Mouse (Mus musculus) spleen, postnatal 4 days (tissue): ENCODE data around the gene Ppfibp1.
A peak's percentile ranks its signal among the peaks of the same experiment; 100 is the strongest.

ENCODE experiments used
- DNase-seq, 2 experiments: peaks; one replicate each; pipeline ENCODE4 v3.0.0; 2022; ENCODE audit warnings: low spot score in 2 of 2

Gene Ppfibp1

GRCm38 (mm10) chr6:146913489-146914198, 25.4 kb downstream of the Ppfibp1 start:
- no peak for DNase-seq

DNA sequence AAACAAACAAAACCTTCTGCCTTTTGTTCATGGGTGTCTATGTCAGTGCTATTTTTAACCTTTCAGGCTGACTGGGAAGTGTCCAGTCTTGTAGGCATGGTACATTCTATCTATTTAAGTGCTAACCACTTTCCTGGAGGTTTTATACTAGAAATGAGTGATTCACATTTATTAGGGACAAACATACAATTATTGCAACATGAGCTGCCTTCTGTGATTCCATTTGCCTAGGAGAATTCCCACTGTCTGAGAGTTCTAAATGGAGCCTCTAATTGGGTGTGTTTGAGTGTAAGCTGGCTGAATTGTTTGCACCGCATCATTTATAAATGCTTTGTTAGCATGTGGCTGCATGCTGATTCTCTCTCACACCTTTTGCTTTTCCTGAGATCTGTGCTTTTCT, 27.5 kb downstream of the Ppfibp1 start:
- DNase-seq = no peak

- no peak for DNase-seq
Observed at GRCm38 (mm10) chr6:146917396-146917795, 29.1 kb downstream of the Ppfibp1 start.

- DNase-seq = no peak
Observed at GRCm38 (mm10) chr6:146918341-146918740, 30.1 kb downstream of the Ppfibp1 start.

- DNase-seq = no peak
Observed at GRCm38 (mm10) chr6:146926415-146926980, 38.2 kb downstream of the Ppfibp1 start.

- DNase-seq = no peak
Observed at GRCm38 (mm10) chr6:146928108-146928507, 39.8 kb downstream of the Ppfibp1 start.

DNA sequence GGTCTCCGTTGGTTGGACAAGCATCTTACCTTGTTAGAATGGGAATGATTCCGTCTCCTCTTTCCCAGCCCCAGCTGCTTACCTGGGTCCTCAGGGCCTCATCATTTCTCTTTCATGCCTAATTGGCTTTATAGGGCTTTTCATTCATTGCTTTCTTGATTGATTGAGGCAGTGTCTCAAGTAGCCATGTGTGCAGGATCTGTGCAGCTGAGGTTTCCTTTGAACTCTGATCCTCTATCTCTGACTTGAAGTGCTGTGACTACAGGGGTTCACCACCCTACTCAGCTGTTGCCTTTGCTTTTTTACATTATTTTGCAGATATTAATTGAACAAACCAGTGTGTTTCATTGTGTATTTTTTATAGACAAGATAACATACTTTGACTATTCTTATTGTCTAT, 40.7 kb downstream of the Ppfibp1 start:
- DNase-seq = no peak

DNA sequence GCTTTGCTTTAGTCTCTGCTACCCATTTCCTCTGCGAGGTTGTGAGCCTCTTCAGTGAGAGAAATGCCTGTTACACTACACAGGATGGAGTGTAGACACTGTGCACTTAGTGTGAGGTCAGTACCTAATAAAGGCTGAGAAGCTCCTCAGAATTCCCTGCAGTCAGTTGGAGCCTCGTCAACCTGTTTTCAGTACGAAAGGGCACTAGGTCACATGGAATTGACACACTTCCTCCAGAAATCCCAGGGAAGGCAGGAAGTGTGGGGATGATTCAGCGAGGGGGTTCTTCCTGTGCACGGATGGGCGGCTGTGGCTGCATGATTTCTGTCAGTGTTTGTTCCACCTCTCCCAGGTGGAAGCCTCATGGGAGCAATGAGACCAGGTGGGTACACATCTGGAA, 44.8 kb downstream of the Ppfibp1 start:
- DNase-seq = no peak

- no peak for DNase-seq
Observed at GRCm38 (mm10) chr6:146935957-146936356, 47.7 kb downstream of the Ppfibp1 start.

DNA sequence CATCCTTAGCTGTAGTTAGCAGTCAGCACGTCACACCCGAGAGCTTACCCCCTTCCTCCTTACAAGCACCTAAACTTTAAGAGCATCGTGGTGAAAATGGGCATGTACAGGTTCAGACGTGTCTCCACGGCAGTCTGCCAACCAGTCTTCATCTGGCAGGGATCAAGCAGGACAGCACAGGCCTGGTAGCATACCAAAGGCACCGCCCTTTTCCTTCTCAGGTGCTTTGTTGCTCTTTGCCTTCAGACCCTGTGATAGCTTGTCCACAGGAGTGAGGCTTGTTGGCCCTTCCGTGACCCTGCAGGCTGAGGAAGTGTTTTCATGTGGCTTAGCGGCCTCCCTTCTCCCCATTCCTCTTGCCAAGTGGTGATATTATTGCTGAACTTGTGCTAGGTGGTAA, 50.7 kb downstream of the Ppfibp1 start:
- no peak for DNase-seq

DNA sequence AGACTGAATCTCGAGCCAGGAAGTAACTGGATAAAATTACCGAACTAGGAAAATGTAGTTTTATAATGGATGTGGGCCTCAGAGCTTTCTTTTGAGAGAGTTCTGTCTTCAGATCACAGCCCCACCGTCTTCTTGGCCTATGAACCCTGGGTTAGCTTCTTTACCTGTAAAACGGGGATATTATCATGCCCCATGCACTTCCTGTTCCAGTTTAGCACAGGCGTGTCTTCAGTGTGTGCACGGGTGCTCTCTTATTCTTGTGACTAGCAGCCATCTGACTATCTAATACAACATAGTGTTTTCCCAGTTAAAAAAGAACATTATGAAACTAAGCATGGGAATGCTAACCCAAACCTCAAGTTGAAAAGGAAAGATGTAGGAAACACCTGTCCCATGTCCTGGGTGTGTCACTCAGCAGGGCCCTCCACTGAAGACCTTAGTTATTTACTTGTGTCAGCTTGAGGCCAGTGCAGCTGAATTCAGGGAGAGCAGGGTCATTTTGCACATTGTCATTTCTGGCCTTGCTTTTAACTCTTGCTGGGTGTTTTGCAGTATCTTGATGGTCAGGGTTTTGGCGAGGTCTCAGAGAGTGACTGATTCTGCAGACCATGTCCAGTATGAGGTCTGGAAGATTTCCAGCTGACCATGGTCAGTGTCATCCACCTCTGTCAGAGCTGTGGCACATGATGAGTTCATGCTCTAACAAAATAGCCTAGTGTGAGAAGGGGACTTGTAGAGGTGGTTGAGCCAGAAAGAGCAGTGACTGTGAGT, 53.4 kb downstream of the Ppfibp1 start:
- no peak for DNase-seq

DNA sequence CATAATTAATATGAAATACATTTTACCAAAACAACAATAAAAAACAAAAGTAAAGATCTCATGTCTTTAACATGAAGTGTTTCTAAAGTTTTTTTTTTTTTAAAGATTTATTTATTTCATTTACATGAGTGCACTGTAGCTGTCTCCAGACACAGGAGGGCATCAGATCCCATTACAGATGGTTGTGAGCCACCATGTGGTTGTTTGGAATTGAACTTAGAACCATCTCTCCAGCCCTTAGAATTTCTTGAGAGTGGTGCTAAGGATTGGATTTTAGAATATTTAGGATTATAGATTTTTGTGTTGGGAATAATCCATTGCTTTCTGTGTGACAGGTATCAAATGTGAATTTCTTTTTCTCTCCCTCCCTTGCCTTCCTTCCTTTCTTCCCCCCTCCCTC, 55.7 kb downstream of the Ppfibp1 start:
- DNase-seq = no peak

- no peak for DNase-seq
Observed at GRCm38 (mm10) chr6:146944830-146945229, 56.5 kb downstream of the Ppfibp1 start.

GRCm38 (mm10) chr6:146946327-146947029, 58.2 kb downstream of the Ppfibp1 start:
- DNase-seq = no peak

- DNase-seq = no peak
Observed at GRCm38 (mm10) chr6:146947186-146947585, 58.9 kb downstream of the Ppfibp1 start.

GRCm38 (mm10) chr6:146949682-146950453, 61.6 kb downstream of the Ppfibp1 start:
- no peak for DNase-seq

GRCm38 (mm10) chr6:146950454-146950832, 62.2 kb downstream of the Ppfibp1 start:
- no peak for DNase-seq

DNA sequence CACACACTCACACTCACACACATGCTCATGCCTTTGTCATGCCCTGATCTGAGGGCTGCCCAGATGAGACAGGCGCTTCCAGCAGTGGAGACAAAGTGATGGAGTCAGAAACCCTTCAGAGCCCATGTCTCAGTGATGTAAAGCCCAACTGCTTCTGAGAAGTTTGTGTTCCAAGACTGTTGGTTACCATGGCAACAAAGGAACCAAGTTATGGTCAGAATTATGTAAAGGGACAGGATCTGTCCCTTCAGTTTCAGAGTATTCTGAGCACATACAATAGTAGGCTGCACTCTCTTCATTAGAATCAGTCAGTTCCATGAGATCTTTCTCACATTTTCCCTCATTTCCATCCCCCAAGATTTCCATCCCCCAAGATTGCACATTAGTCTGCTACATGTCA, 66.0 kb downstream of the Ppfibp1 start, which contains the start of gene 1700034J05Rik:
Gene 1700034J05Rik (minus strand): TSS at position 165 of the 400 bp plus-strand sequence.
- no peak for DNase-seq

DNA sequence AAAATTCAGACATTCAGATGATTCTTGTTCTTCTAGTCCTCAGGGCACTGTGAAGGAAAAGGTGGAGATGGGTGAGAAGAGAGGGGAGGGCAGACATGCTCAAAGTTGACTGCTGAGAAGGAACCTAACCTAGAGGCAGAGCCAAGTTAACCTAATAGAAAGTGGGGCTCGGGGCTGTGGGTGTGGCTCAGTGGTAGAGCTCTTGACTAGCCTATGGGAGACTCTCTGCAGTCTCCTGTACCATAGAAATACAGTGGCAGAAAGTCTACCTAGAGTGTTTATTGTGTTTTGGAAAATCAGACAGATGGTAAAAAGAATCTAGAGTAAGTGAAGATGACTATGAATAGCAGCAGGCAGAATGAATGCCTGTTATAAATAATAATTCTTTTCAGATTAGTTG, 67.2 kb downstream of the Ppfibp1 start:
- no peak for DNase-seq

GRCm38 (mm10) chr6:146955896-146956295, 67.6 kb downstream of the Ppfibp1 start:
- peak; percentile 41 to 66 for DNase-seq

GRCm38 (mm10) chr6:146956961-146957360, 68.7 kb downstream of the Ppfibp1 start:
- no peak for DNase-seq
